Mouse (Mus musculus): ENCODE measurements around the gene Susd1.

- TF ChIP-seq CTCF (conservative IDR thresholded peaks at IDR 0.05; ENCODE audit: insufficient read depth, insufficient read length, low read depth, low read length) (no peak), POLR2A (IDR thresholded peaks at IDR 0.05; ENCODE audit: low read depth, low read length) (no peak)
Measured at GRCm38 (mm10) chr4:59319136-59319941, 119.1 kb downstream of the Susd1 start.
